Mouse (Mus musculus): ENCODE measurements around the gene Agap3. TPM values are rescaled to one million over a fixed set of nuclear protein-coding genes. Genes with fewer than 3 reads are reported as not detected.
A peak's percentile ranks its signal among the peaks of the same experiment; 100 is the strongest.

Agap3 gene
- total RNA-seq (2021): 10 to 100 TPM; 80.4 to 80.7 TPM

GRCm38 (mm10) chr5:24452030-24452690, at the start of gene Agap3:
TSS of gene Agap3 (plus strand) at chr5:24452177.
- intact Hi-C loops (cut with DNase I): loop anchor here (5.0 kb wide), 1 partner anchor 125 kb away; the partner anchor contains the start of gene Abcf2
- no peak for DNase-seq (ENCODE audit: low spot score)

GRCm38 (mm10) chr5:24404594-24405360, 47.2 kb upstream of the Agap3 start:
- DNase-seq (ENCODE audit: low spot score): no peak
- intact Hi-C loops (cut with DNase I): no loop called here

- intact Hi-C loops (cut with DNase I): no loop called here
- no peak for DNase-seq (ENCODE audit: low spot score)
These were observed 46.5 kb upstream of the Agap3 start for GRCm38 (mm10) chr5:24405389-24405876.

GRCm38 (mm10) chr5:24408651-24409050, 43.3 kb upstream of the Agap3 start:
- intact Hi-C loops (cut with DNase I): no loop called here
- DNase-seq (ENCODE audit: low spot score): no peak

GRCm38 (mm10) chr5:24409466-24409865, 42.5 kb upstream of the Agap3 start:
- no peak for DNase-seq (ENCODE audit: low spot score)
- intact Hi-C loops (cut with DNase I): no loop called here

- no peak for DNase-seq (ENCODE audit: low spot score)
- intact Hi-C loops (cut with DNase I): no loop called here
These were observed 39.9 kb upstream of the Agap3 start for GRCm38 (mm10) chr5:24412063-24412462.

- no peak for DNase-seq (ENCODE audit: low spot score)
- intact Hi-C loops (cut with DNase I): no loop called here
These were observed 38.8 kb upstream of the Agap3 start, which contains the start of gene Asic3 for GRCm38 (mm10) chr5:24413042-24413693. TSS of gene Asic3 (plus strand) at chr5:24413392.

GRCm38 (mm10) chr5:24413938-24414337, 38.0 kb upstream of the Agap3 start:
- no peak for DNase-seq (ENCODE audit: low spot score)
- intact Hi-C loops (cut with DNase I): no loop called here

- DNase-seq (ENCODE audit: low spot score): peak; percentile 33
- intact Hi-C loops (cut with DNase I): loop anchor here (2.0 kb wide), 1 partner anchor 55 kb away; no protein-coding TSS in a partner anchor
These were observed 35.7 kb upstream of the Agap3 start for GRCm38 (mm10) chr5:24416222-24416736.

GRCm38 (mm10) chr5:24417587-24417986, 34.4 kb upstream of the Agap3 start:
- intact Hi-C loops (cut with DNase I): loop anchor here (2.0 kb wide), 1 partner anchor 53 kb away; no protein-coding TSS in a partner anchor
- no peak for DNase-seq (ENCODE audit: low spot score)

- intact Hi-C loops (cut with DNase I): loop anchor here (2.0 kb wide), 1 partner anchor 20 kb away; no protein-coding TSS in a partner anchor
- no peak for DNase-seq (ENCODE audit: low spot score)
These were observed 31.6 kb upstream of the Agap3 start for GRCm38 (mm10) chr5:24420381-24420780.

- intact Hi-C loops (cut with DNase I): no loop called here
- peak; percentile 98 for DNase-seq (ENCODE audit: low spot score)
These were observed 28.6 kb upstream of the Agap3 start, which contains the start of the genes Cdk5 and Slc4a2 for GRCm38 (mm10) chr5:24423129-24424003. TSS of gene Cdk5 (minus strand) at chr5:24423530. TSS of gene Slc4a2 (plus strand) at chr5:24423837.

- no peak for DNase-seq (ENCODE audit: low spot score)
- intact Hi-C loops (cut with DNase I): no loop called here
These were observed 27.8 kb upstream of the Agap3 start for GRCm38 (mm10) chr5:24424004-24424781.

GRCm38 (mm10) chr5:24424861-24425411, 27.0 kb upstream of the Agap3 start:
- intact Hi-C loops (cut with DNase I): no loop called here
- peak; percentile 78 for DNase-seq (ENCODE audit: low spot score)

- no peak for DNase-seq (ENCODE audit: low spot score)
- intact Hi-C loops (cut with DNase I): loop anchor here (2.0 kb wide), 1 partner anchor 17 kb away; no protein-coding TSS in a partner anchor
These were observed 26.4 kb upstream of the Agap3 start for GRCm38 (mm10) chr5:24425421-24426036.

- no peak for DNase-seq (ENCODE audit: low spot score)
- intact Hi-C loops (cut with DNase I): loop anchor here (2.0 kb wide), 1 partner anchor 17 kb away; no protein-coding TSS in a partner anchor
These were observed 25.9 kb upstream of the Agap3 start for GRCm38 (mm10) chr5:24426037-24426432.

- intact Hi-C loops (cut with DNase I): loop anchor here (2.0 kb wide), 1 partner anchor 16 kb away; no protein-coding TSS in a partner anchor
These were observed 25.3 kb upstream of the Agap3 start for GRCm38 (mm10) chr5:24426556-24427284.

More at GRCm38 (mm10) chr5:24426556-24427284, 25.3 kb upstream of the Agap3 start:
- DNase-seq (ENCODE audit: low spot score): no peak
